Mouse (Mus musculus): ENCODE measurements around the gene Igfbp4.

DNA sequence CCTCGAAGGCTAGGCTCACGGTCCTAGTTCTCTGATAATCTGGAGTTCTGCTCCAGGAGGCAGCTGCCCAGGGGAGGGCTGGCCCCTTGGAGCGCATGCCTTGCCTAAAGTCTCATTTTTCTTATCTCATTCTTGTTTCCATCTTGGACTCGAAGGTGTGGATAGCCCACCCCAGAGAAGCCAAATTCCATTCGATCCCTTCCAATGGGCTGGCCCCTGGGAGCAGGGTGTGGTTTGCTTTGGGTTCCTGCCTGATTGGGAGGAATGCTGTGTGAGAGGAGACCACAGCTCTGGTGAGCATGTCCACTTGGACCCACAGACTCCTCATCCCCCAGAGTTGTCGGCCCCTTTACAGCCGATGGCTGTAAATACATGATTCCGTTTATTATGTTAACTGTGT lies 60.6 kb downstream of the Igfbp4 start:
- no peak for TF ChIP-seq CTCF (IDR thresholded peaks at IDR 0.05; ENCODE audit: borderline replicate concordance, control insufficient read depth, extremely low read depth, insufficient read depth, low read length, poor library complexity)
- TF ChIP-seq POLR2A (IDR thresholded peaks at IDR 0.05; ENCODE audit: control insufficient read depth, extremely low read depth, insufficient read depth, low read length, poor library complexity) = no peak
